Comparison of ENCODE assay signal across 10 mouse cellular contexts in genomic region chr5:135968781-135969180, GRCm38 (mm10). TPM values are rescaled to one million over a fixed set of nuclear protein-coding genes. Genes with fewer than 3 reads are reported as not detected.
A peak's percentile ranks its signal among the peaks of the same experiment; 100 is the strongest.
DNase-seq lines count a peak whose midpoint lies in the region; ATAC-seq lines count a peak whose summit lies in the region.
"Had no signal": no experiment of that assay in that cellular context is flagged by ENCODE, and none has a peak within 500 bp of the region (broad histone marks: within the 10 kb centered on the region; RNA-seq: fewer than 3 reads in every experiment).

No protein-coding gene starts in this region.

- WGBS in forebrain, embryonic 14.5 days: 64% methylated on average over 1 of the region's 1 CpGs
- 61% methylated on average over 1 of the region's 1 CpGs for WGBS in forebrain, embryonic 12.5 days
- 32% methylated on average over 1 of the region's 1 CpGs for WGBS in liver, embryonic 12.5 days (ENCODE audit: insufficient replicate concordance)

- H3K36me3 ChIP-seq in forebrain, embryonic 14.5 days (ENCODE audit: control insufficient read depth, insufficient read depth, low read length): no peaks in the 10 kb centered on the region
- H3K36me3 ChIP-seq in forebrain, embryonic 12.5 days (replicated peaks): no peaks in the 10 kb centered on the region
- H3K36me3 ChIP-seq in liver, embryonic 12.5 days: no peaks in the 10 kb centered on the region
- H3K36me3 ChIP-seq: stomach, embryonic 15.5 days had no signal

- no peak overlapping the region for H3K27ac ChIP-seq in forebrain, embryonic 14.5 days (ENCODE audit: low read depth, low read length)
- no peak overlapping the region for H3K27ac ChIP-seq in forebrain, embryonic 12.5 days
- H3K27ac ChIP-seq in liver, embryonic 12.5 days: no peak overlapping the region
- H3K27ac ChIP-seq: stomach, embryonic 15.5 days had no signal

- no peak overlapping the region for H3K4me3 ChIP-seq in forebrain, embryonic 14.5 days (ENCODE audit: low read depth, low read length)
- no peak overlapping the region for H3K4me3 ChIP-seq in forebrain, embryonic 12.5 days (replicated peaks)
- no peak overlapping the region for H3K4me3 ChIP-seq in liver, embryonic 12.5 days
- H3K4me3 ChIP-seq: stomach, embryonic 15.5 days had no signal

- no peak overlapping the region for H3K9ac ChIP-seq in forebrain, embryonic 14.5 days (ENCODE audit: low read length)
- no peak overlapping the region for H3K9ac ChIP-seq in forebrain, embryonic 12.5 days
- no peak overlapping the region for H3K9ac ChIP-seq in liver, embryonic 12.5 days
- H3K9ac ChIP-seq: stomach, embryonic 15.5 days had no signal

- ATAC-seq in forebrain, embryonic 14.5 days: no peak
- ATAC-seq in forebrain, embryonic 12.5 days (ENCODE audit: low FRiP score): no peak
- no peak for ATAC-seq in liver, embryonic 12.5 days

- DNase-seq in forebrain, embryonic 14.5 days (ENCODE audit: low spot score): peak; percentile 39
- peak; percentile 73 for DNase-seq in liver
- peak; percentile 79 for DNase-seq in R1 (ENCODE audit: low read depth, low spot score)
- peak; percentile 64 for DNase-seq in heart, postnatal 4 days
- DNase-seq in retina, adult 2 months (ENCODE audit: low read depth, low spot score): peak; percentile 36
- no peak for DNase-seq in left cerebral cortex, adult 11 months (ENCODE audit: low spot score)

- no peaks in the 10 kb centered on the region for H3K9me3 ChIP-seq in forebrain, embryonic 14.5 days (replicated peaks; ENCODE audit: control insufficient read depth, low read length)
- H3K9me3 ChIP-seq in forebrain, embryonic 12.5 days: no peaks in the 10 kb centered on the region
- H3K9me3 ChIP-seq in liver, embryonic 12.5 days (replicated peaks): no peaks in the 10 kb centered on the region
- H3K9me3 ChIP-seq: stomach, embryonic 15.5 days had no signal

- 0 out of 2 replicates have a peak, but pooled peaks cover 4% of the 10 kb centered on the region for H3K4me1 ChIP-seq in forebrain, embryonic 14.5 days (ENCODE audit: control insufficient read depth, insufficient read depth, low read length)
- H3K4me1 ChIP-seq in forebrain, embryonic 12.5 days: peaks cover 4% of the 10 kb centered on the region
- H3K4me1 ChIP-seq in liver, embryonic 12.5 days: peaks cover 8% of the 10 kb centered on the region

- H3K27me3 ChIP-seq in forebrain, embryonic 14.5 days (replicated peaks; ENCODE audit: control insufficient read depth, insufficient read depth, low read length): no peaks in the 10 kb centered on the region
- H3K27me3 ChIP-seq in forebrain, embryonic 12.5 days: peaks cover 12% of the 10 kb centered on the region
- H3K27me3 ChIP-seq in liver, embryonic 12.5 days (replicated peaks): peaks cover 14% of the 10 kb centered on the region
- H3K27me3 ChIP-seq: stomach, embryonic 15.5 days had no signal

- H3K4me2 ChIP-seq in forebrain, embryonic 14.5 days (ENCODE audit: low read length): no peak overlapping the region
- H3K4me2 ChIP-seq in forebrain, embryonic 12.5 days: no peak overlapping the region
- H3K4me2 ChIP-seq in liver, embryonic 12.5 days: no peak overlapping the region
- H3K4me2 ChIP-seq: stomach, embryonic 15.5 days had no signal

RNA-seq across cellular contexts. Expression of gene Ssc4d, which starts 5.5 kb away (rescaled TPM):
- 0.99 and 1.4 TPM in 2 replicates for polyA plus RNA-seq in forebrain, embryonic 14.5 days (2014; fragmentation: Nextera tagmentation; extraction: Ambion mirVana)
- 1.1 and 1.7 TPM in 2 replicates for polyA plus RNA-seq in forebrain, embryonic 12.5 days (2016; fragmentation: Nextera tagmentation; extraction: Ambion mirVana)
- 2.0 TPM in 2 replicates for polyA plus RNA-seq in liver, embryonic 12.5 days (2016; fragmentation: Nextera tagmentation; extraction: Ambion mirVana)
- total RNA-seq in heart, postnatal 4 days (2021): under 1 TPM; 0.36 to 0.69 TPM

RNA-seq across cellular contexts. Expression of gene Zp3, which starts 11.1 kb away (rescaled TPM):
- 0.13 and 0.16 TPM in 2 replicates for polyA plus RNA-seq in forebrain, embryonic 14.5 days (2014; fragmentation: Nextera tagmentation; extraction: Ambion mirVana)
- 0.28 TPM in 1 of 2 replicates, not detected in the other for polyA plus RNA-seq in forebrain, embryonic 12.5 days (2016; fragmentation: Nextera tagmentation; extraction: Ambion mirVana)
- polyA plus RNA-seq in liver, embryonic 12.5 days (2016; fragmentation: Nextera tagmentation; extraction: Ambion mirVana): not detected in 2 replicates
- not detected for total RNA-seq in heart, postnatal 4 days (2021)
- total RNA-seq: heart, adult 18-20 months had no signal

RNA-seq across cellular contexts. Expression of gene Dtx2, which starts 25.8 kb away (rescaled TPM):
- 24.9 and 30.5 TPM in 2 replicates for polyA plus RNA-seq in forebrain, embryonic 14.5 days (2014; fragmentation: Nextera tagmentation; extraction: Ambion mirVana)
- polyA plus RNA-seq in forebrain, embryonic 12.5 days (2016; fragmentation: Nextera tagmentation; extraction: Ambion mirVana): 29.7 and 32.9 TPM in 2 replicates
- 11.3 and 12.5 TPM in 2 replicates for polyA plus RNA-seq in liver, embryonic 12.5 days (2016; fragmentation: Nextera tagmentation; extraction: Ambion mirVana)
- total RNA-seq in heart, postnatal 4 days (2021): 10 to 100 TPM in 1 of 2 experiments, 1 to 10 TPM in 1; 9.7 to 10.7 TPM

RNA-seq across cellular contexts. Expression of gene Ywhag, which starts 34.4 kb away (rescaled TPM):
- 361 and 450 TPM in 2 replicates for polyA plus RNA-seq in forebrain, embryonic 14.5 days (2014; fragmentation: Nextera tagmentation; extraction: Ambion mirVana)
- polyA plus RNA-seq in forebrain, embryonic 12.5 days (2016; fragmentation: Nextera tagmentation; extraction: Ambion mirVana): 410 and 460 TPM in 2 replicates
- polyA plus RNA-seq in liver, embryonic 12.5 days (2016; fragmentation: Nextera tagmentation; extraction: Ambion mirVana): 121 and 128 TPM in 2 replicates
- 100 to 1,000 TPM; 285 to 292 TPM for total RNA-seq in heart, postnatal 4 days (2021)
